Comparison of ENCODE assay signal across 25 mouse cellular contexts in genomic region chr9:55215056-55215455, GRCm38 (mm10). TPM values are rescaled to one million over a fixed set of nuclear protein-coding genes. Genes with fewer than 3 reads are reported as not detected.
A peak's percentile ranks its signal among the peaks of the same experiment; 100 is the strongest.
DNase-seq lines count a peak whose midpoint lies in the region; TF ChIP-seq lines count a peak whose summit lies in the region.
"Had no signal": no experiment of that assay in that cellular context is flagged by ENCODE, and none has a peak within 500 bp of the region (broad histone marks: within the 10 kb centered on the region; RNA-seq: fewer than 3 reads in every experiment).

No protein-coding gene starts in this region.

- DNase-seq in heart, adult 11 months: peak; percentile 50
- DNase-seq in heart, postnatal 36 days: no peak
- DNase-seq in liver, adult 2 months (ENCODE audit: extremely low read depth, low read depth, low spot score): peak; percentile 91
- DNase-seq in liver (no peak), R1 (ENCODE audit: low read depth, low spot score) (peak; percentile 64)
- peak; percentile 74 for DNase-seq in yolk sac, embryonic 10.5 days (ENCODE audit: low spot score)
- no peak for DNase-seq in spleen, adult 18-20 months
- no peak for DNase-seq in cerebellum, adult 11-12 months
- DNase-seq: adrenal gland, adult 2 months; cerebellum, adult 8-10 months; cerebellum, postnatal 36 days; gastrocnemius, postnatal 14 days; layer of hippocampus, postnatal 36 days; left cerebral cortex, postnatal 4 days; lung, postnatal 36 days; thymus, postnatal 14 days had no signal

- H3K79me2 ChIP-seq in liver, adult 2 months (ENCODE audit: control insufficient read depth, insufficient read depth, low read length): peaks cover 10% of the 10 kb centered on the region; the same call in 1 of the 2 replicates

- peak overlapping the region; percentile 9; the same call in 1 of the 2 replicates for H3K9ac ChIP-seq in liver, adult 2 months (ENCODE audit: low read depth, low read length)
- H3K9ac ChIP-seq: forebrain, embryonic 13.5 days; heart, embryonic 15.5 days; hindbrain, embryonic 13.5 days; liver, embryonic 15.5 days; lung, embryonic 15.5 days; neural tube, embryonic 12.5 days had no signal

- 31% methylated on average over 3 of the region's 3 CpGs for WGBS in liver, adult 2 months

- H3K4me1 ChIP-seq in liver, adult 2 months (ENCODE audit: control insufficient read depth, insufficient read depth, low read length): peaks cover 30% of the 10 kb centered on the region

- H3K36me3 ChIP-seq in liver, adult 2 months (ENCODE audit: control insufficient read depth, insufficient read depth, low read length): peaks cover 59% of the 10 kb centered on the region

- TF ChIP-seq POLR2A in liver, adult 2 months (IDR thresholded peaks at IDR 0.05; ENCODE audit: extremely low read depth, insufficient read depth, low read length): no peak

- no peaks in the 10 kb centered on the region for H3K27me3 ChIP-seq in liver, adult 2 months (ENCODE audit: control insufficient read depth, insufficient read depth, low read length)
- H3K27me3 ChIP-seq: CH12.LX; forebrain, embryonic 13.5 days; heart, embryonic 15.5 days; hindbrain, embryonic 13.5 days; liver, embryonic 15.5 days; lung, embryonic 15.5 days; neural tube, embryonic 12.5 days had no signal

- H3K4me3 ChIP-seq in liver, adult 2 months (ENCODE audit: insufficient read depth, low read depth, low read length): no peak overlapping the region
- H3K4me3 ChIP-seq: forebrain, embryonic 13.5 days; heart, embryonic 10.5 days; heart, embryonic 15.5 days; hindbrain, embryonic 13.5 days; liver, embryonic 15.5 days; lung, embryonic 15.5 days; myocyte; neural tube, embryonic 12.5 days had no signal

- intact Hi-C loops in heart, postnatal 36 days (cut with DNase I): no loop called here

- no peak for TF ChIP-seq CTCF in liver, adult 2 months (IDR thresholded peaks at IDR 0.05; ENCODE audit: low read depth, low read length)

- peak overlapping the region; percentile 74 for H3K27ac ChIP-seq in liver, adult 2 months (replicated peaks; ENCODE audit: insufficient read depth, low read depth, low read length)
- H3K27ac ChIP-seq: forebrain, embryonic 13.5 days; heart, embryonic 10.5 days; heart, embryonic 15.5 days; hindbrain, embryonic 13.5 days; liver, embryonic 15.5 days; lung, embryonic 15.5 days; neural tube, embryonic 12.5 days had no signal

RNA-seq across cellular contexts. Expression of gene Fbxo22, which starts 6.3 kb away (rescaled TPM):
- 10 to 100 TPM; 31.9 to 34.4 TPM for total RNA-seq in heart, postnatal 36 days (2021)
- total RNA-seq in liver, adult 2 months (2014; rRNA removed): 44.4 and 45.4 TPM in 2 replicates
- 18.3 and 18.5 TPM in 2 replicates for polyA plus RNA-seq in liver, adult 2 months (2012; rRNA removed)

Comparison
In these comparisons a context has a peak if more than half of its experiments do, and no peak if none do; other contexts are left out.
1. DNase-seq: peak in heart, adult 11 months (single experiment), liver, adult 2 months (single experiment), R1 (single experiment) and yolk sac, embryonic 10.5 days (single experiment); none in heart, postnatal 36 days (0 of 2), liver (single experiment), spleen, adult 18-20 months (0 of 2) and cerebellum, adult 11-12 months (single experiment).